Mouse (Mus musculus) adrenal gland, adult (tissue): ENCODE data around the gene Cyp19a1.

Experiments
- DNase-seq, 2 experiments: peaks; one replicate each; pipeline ENCODE4 v3.0.0; 2022 to 2023; ENCODE audit warnings: low spot score in 1 of 2; ENCODE audit not compliant: inconsistent age in 2 of 2

Cyp19a1 gene

GRCm38 (mm10) chr9:54268010-54268409 lies at the start of gene Cyp19a1:
Gene Cyp19a1 (minus strand): TSS chr9:54268110.
- no peak for DNase-seq

GRCm38 (mm10) chr9:54316363-54316762 lies 48.5 kb upstream of the Cyp19a1 start:
- no peak for DNase-seq

- DNase-seq, result peak in 1 of 2 experiments; percentile 25
Observed at GRCm38 (mm10) chr9:54308751-54309358, 40.9 kb upstream of the Cyp19a1 start.

- no peak for DNase-seq
Observed at GRCm38 (mm10) chr9:54308209-54308608, 40.3 kb upstream of the Cyp19a1 start.

- DNase-seq, result peak in 1 of 2 experiments; percentile 43
Observed at GRCm38 (mm10) chr9:54301255-54301654, 33.3 kb upstream of the Cyp19a1 start.

GRCm38 (mm10) chr9:54299792-54300191 lies 31.9 kb upstream of the Cyp19a1 start:
- DNase-seq, result peak in 1 of 2 experiments; percentile 16

GRCm38 (mm10) chr9:54299389-54299788 lies 31.5 kb upstream of the Cyp19a1 start:
- DNase-seq, result no peak

- no peak for DNase-seq
Observed at GRCm38 (mm10) chr9:54287804-54288203, 19.9 kb upstream of the Cyp19a1 start.

- peak; percentile 48 to 81 for DNase-seq
Observed at GRCm38 (mm10) chr9:54286331-54286987, 18.5 kb upstream of the Cyp19a1 start, which contains the start of gene Gldn. Gene Gldn (plus strand): TSS chr9:54286486.

GRCm38 (mm10) chr9:54279046-54279589 lies 11.2 kb upstream of the Cyp19a1 start:
- no peak for DNase-seq

- no peak for DNase-seq
Observed at GRCm38 (mm10) chr9:54275283-54275682, 7.4 kb upstream of the Cyp19a1 start.

- no peak for DNase-seq
Observed at GRCm38 (mm10) chr9:54270889-54271288, 3.0 kb upstream of the Cyp19a1 start.

- no peak for DNase-seq
Observed at GRCm38 (mm10) chr9:54269987-54270386, 2.1 kb upstream of the Cyp19a1 start.

- DNase-seq, result peak in 1 of 2 experiments; percentile 37
Observed at GRCm38 (mm10) chr9:54264754-54265153, 3.2 kb downstream of the Cyp19a1 start.

GRCm38 (mm10) chr9:54244869-54245665 lies 22.8 kb downstream of the Cyp19a1 start:
- no peak for DNase-seq

- DNase-seq, result no peak
Observed at GRCm38 (mm10) chr9:54227580-54227979, 40.3 kb downstream of the Cyp19a1 start.

- DNase-seq, result no peak
Observed at GRCm38 (mm10) chr9:54216511-54216910, 51.4 kb downstream of the Cyp19a1 start.

- DNase-seq, result no peak
Observed at GRCm38 (mm10) chr9:54214881-54215280, 53.0 kb downstream of the Cyp19a1 start.

GRCm38 (mm10) chr9:54194790-54195189 lies 73.1 kb downstream of the Cyp19a1 start:
- DNase-seq, result no peak

- no peak for DNase-seq
Observed at GRCm38 (mm10) chr9:54191435-54191834, 76.5 kb downstream of the Cyp19a1 start.

- DNase-seq, result no peak
Observed at GRCm38 (mm10) chr9:54182484-54182883, 85.4 kb downstream of the Cyp19a1 start.
